Mouse (Mus musculus): ENCODE measurements around the gene Vmn1r185. TPM values are rescaled to one million over a fixed set of nuclear protein-coding genes. Genes with fewer than 3 reads are reported as not detected.
"Not testable (repeated sequence)": the region's sequence is repeated elsewhere in the genome, so short reads cannot be mapped to it uniquely, and the experiment has no call there.

The Vmn1r185 gene
- polyA plus RNA-seq (2012; rRNA removed), result not detected in 2 replicates

- not testable (repeated sequence) for H3K4me1 ChIP-seq (ENCODE audit: control insufficient read depth, insufficient read depth, low read length); H3K4me3 ChIP-seq (ENCODE audit: insufficient read depth, low read depth, low read length); DNase-seq; H3K27ac ChIP-seq (ENCODE audit: insufficient read depth, low read depth, low read length); H3K27me3 ChIP-seq (replicated peaks; ENCODE audit: control insufficient read depth, insufficient read depth, low read length); H3K36me3 ChIP-seq (ENCODE audit: control insufficient read depth, insufficient read depth, low read length)
- WGBS, result 71% methylated on average over 1 of the region's 1 CpGs
Measured at GRCm38 (mm10) chr7:26618364-26618763, at the start of gene Vmn1r185. Vmn1r185 (minus strand) TSS chr7:26618464.

DNA sequence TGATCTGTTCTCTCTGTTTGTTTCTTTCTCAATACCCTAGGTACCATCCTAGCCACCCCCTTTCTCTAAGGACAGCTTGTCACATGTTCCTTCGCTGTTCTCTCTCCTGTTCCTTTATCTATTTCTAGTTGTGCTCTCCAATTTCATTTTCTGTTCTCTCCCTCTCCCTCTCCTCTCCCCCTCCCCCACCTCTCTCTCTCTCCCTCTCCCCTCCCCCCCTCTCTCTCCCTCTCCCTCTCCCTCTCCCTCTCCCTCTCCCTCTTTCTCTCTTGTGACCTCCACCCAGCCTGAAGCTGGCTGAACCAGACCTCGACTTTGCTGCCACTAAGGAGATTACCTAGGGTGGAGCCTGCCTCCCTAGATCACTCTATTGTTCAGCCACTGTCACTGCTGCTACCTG, 49.2 kb upstream of the Vmn1r185 start:
- not testable (repeated sequence) for H3K4me3 ChIP-seq (ENCODE audit: insufficient read depth, low read depth, low read length); DNase-seq; H3K27ac ChIP-seq (ENCODE audit: insufficient read depth, low read depth, low read length); H3K27me3 ChIP-seq (replicated peaks; ENCODE audit: control insufficient read depth, insufficient read depth, low read length); H3K36me3 ChIP-seq (ENCODE audit: control insufficient read depth, insufficient read depth, low read length); H3K4me1 ChIP-seq (ENCODE audit: control insufficient read depth, insufficient read depth, low read length)
- WGBS, result 40% methylated on average over 2 of the region's 2 CpGs

DNA sequence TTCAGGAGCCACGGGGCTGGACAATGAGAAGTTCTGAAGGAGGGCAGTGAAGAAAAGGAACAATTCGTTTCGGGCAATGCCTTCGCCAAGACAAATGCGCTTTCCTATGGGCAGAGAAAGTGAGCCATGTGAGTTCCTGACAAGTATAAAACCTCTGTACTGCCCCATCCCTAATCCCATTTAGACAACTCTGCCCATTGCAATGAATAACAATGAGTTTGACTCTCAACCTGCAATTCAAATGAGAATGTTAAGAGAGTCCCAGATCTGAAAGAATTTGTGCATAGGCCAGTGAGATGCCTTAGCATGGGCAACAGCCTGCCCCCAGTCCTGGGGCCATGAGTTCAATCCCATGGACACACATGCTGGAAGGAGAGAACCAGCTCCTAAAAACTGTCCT, 47.7 kb upstream of the Vmn1r185 start:
- H3K4me1 ChIP-seq (ENCODE audit: control insufficient read depth, insufficient read depth, low read length), result no peaks in the 10 kb centered on the region
- no peak for DNase-seq
- H3K27me3 ChIP-seq (replicated peaks; ENCODE audit: control insufficient read depth, insufficient read depth, low read length), result no peaks in the 10 kb centered on the region
- 84% methylated on average over 5 of the region's 5 CpGs for WGBS
- TF ChIP-seq CTCF (conservative IDR thresholded peaks at IDR 0.05; ENCODE audit: insufficient read depth, insufficient read length, low read depth, low read length) (no peak), POLR2A (IDR thresholded peaks at IDR 0.05; ENCODE audit: low read depth, low read length) (no peak)
- no peak overlapping the region for H3K4me3 ChIP-seq (ENCODE audit: insufficient read depth, low read depth, low read length)
- no peak overlapping the region for H3K27ac ChIP-seq (ENCODE audit: insufficient read depth, low read depth, low read length)
- H3K36me3 ChIP-seq (ENCODE audit: control insufficient read depth, insufficient read depth, low read length), result no peaks in the 10 kb centered on the region

- 55% methylated on average over 1 of the region's 1 CpGs for WGBS
- no peak for TF ChIP-seq CTCF (conservative IDR thresholded peaks at IDR 0.05; ENCODE audit: insufficient read depth, insufficient read length, low read depth, low read length)
- no peak for TF ChIP-seq POLR2A (IDR thresholded peaks at IDR 0.05; ENCODE audit: low read depth, low read length)
- no peak overlapping the region for H3K4me3 ChIP-seq (ENCODE audit: insufficient read depth, low read depth, low read length)
- no peaks in the 10 kb centered on the region for H3K36me3 ChIP-seq (ENCODE audit: control insufficient read depth, insufficient read depth, low read length)
- no peaks in the 10 kb centered on the region; the same call in 1 of the 2 replicates for H3K27me3 ChIP-seq (replicated peaks; ENCODE audit: control insufficient read depth, insufficient read depth, low read length)
- H3K27ac ChIP-seq (ENCODE audit: insufficient read depth, low read depth, low read length), result no peak overlapping the region
- no peaks in the 10 kb centered on the region for H3K4me1 ChIP-seq (ENCODE audit: control insufficient read depth, insufficient read depth, low read length)
- no peak for DNase-seq
Measured at GRCm38 (mm10) chr7:26589774-26590173, 28.5 kb downstream of the Vmn1r185 start.

DNA sequence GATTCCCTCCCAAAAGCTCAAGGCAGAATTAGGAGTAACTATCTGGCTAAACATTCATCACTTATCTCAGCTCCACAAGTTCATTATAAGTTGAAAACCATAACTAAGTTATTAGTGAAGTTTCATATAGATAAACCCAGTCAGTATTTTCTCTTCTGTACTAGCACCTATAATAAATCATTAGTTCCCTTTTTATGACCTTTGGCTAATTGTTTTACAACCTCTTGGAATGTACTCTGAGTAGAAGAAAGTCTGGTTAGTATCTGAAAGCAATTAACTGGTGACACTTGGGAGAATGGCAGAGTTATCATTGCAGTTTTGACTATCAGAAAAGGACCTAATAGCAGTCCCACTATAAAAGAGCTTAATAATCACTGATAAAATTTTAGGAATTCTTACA, 29.2 kb downstream of the Vmn1r185 start:
- H3K4me1 ChIP-seq (ENCODE audit: control insufficient read depth, insufficient read depth, low read length), result no peaks in the 10 kb centered on the region
- no peaks in the 10 kb centered on the region for H3K36me3 ChIP-seq (ENCODE audit: control insufficient read depth, insufficient read depth, low read length)
- no peak for TF ChIP-seq POLR2A (IDR thresholded peaks at IDR 0.05; ENCODE audit: low read depth, low read length)
- no peak for TF ChIP-seq CTCF (conservative IDR thresholded peaks at IDR 0.05; ENCODE audit: insufficient read depth, insufficient read length, low read depth, low read length)
- DNase-seq, result no peak
- H3K4me3 ChIP-seq (ENCODE audit: insufficient read depth, low read depth, low read length), result no peak overlapping the region
- H3K27me3 ChIP-seq (replicated peaks; ENCODE audit: control insufficient read depth, insufficient read depth, low read length), result no peaks in the 10 kb centered on the region; the same call in 1 of the 2 replicates
- H3K27ac ChIP-seq (ENCODE audit: insufficient read depth, low read depth, low read length), result no peak overlapping the region

Other genes starting within 250 kb of the Vmn1r185 start
- gene Nlrp9c, start 214.8 kb downstream of the Vmn1r185 start, polyA plus RNA-seq (2012; rRNA removed), result not detected in 2 replicates
- gene Nlrp4a, start 183.4 kb downstream of the Vmn1r185 start, polyA plus RNA-seq (2012; rRNA removed), result not detected in 2 replicates
- gene Nlrp9a, start 83.4 kb downstream of the Vmn1r185 start, polyA plus RNA-seq (2012; rRNA removed), result not detected in 2 replicates
- 0.18 and 0.20 TPM in 2 replicates for gene Cyp2b23, start 68.0 kb upstream of the Vmn1r185 start, polyA plus RNA-seq (2012; rRNA removed)
- gene Cyp2b19, start 138.7 kb upstream of the Vmn1r185 start, polyA plus RNA-seq (2012; rRNA removed), result not detected in 2 replicates
- not detected in 2 replicates for gene Cyp2g1, start 190.4 kb upstream of the Vmn1r185 start, polyA plus RNA-seq (2012; rRNA removed)
- gene Cyp2a5, start 216.8 kb upstream of the Vmn1r185 start, polyA plus RNA-seq (2012; rRNA removed), result 67.1 and 70.8 TPM in 2 replicates

Measured in kidney, adult 2 months (tissue).